Mouse (Mus musculus): ENCODE measurements at regions not wholly inside any gene's neighbourhood (a gene's known extent, or its start where the extent isn't known, plus 50 kb on each side); places are given as distances from the start of the nearest gene placed in this dataset.

- no peak for DNase-seq (ENCODE audit: low spot score)
- intact Hi-C loops (cut with DNase I): no loop called here
These were observed 232.0 kb upstream of the Zic4 start for GRCm38 (mm10) chr9:91130111-91130720.

DNA sequence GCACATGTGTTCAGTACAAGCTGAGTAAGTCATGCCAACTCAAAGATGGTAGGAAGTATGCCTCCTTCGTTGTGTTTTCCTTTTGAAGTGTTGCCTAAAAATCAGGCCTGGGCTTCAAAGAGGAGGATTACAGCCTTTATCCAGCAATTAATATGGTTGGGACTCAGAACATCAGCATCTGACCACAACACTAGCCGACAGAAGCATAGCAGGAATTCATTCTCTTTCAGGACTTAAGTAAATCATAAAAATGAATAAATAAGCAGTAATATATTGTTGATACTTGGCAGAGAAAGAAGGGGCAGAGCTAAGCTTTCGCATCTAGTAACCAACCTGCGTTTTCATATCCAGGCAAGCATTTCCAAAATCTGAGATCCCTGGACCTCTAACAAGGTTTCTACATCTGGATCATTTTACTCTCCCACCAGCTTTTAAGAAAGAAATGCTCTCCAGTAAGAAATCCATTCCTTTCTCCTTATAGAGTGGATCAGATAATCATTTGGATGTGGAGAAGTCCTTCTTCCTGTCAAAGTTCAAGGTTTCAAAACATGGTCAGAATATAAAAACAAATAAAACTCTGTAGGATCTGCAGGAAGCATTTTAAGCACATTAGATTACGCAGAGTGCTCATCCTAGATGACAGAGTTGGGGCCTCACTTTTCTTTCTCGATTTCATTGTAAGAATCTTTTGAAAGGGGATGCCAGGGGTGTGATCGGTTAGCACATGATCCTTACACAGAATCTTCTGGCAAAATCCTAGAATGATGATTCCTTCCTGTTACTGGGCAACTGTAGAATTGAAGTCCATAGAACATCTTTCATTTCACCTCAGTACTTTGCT lies 230.6 kb upstream of the Zic4 start:
- no peak for DNase-seq (ENCODE audit: low spot score)
- intact Hi-C loops (cut with DNase I): no loop called here

DNA sequence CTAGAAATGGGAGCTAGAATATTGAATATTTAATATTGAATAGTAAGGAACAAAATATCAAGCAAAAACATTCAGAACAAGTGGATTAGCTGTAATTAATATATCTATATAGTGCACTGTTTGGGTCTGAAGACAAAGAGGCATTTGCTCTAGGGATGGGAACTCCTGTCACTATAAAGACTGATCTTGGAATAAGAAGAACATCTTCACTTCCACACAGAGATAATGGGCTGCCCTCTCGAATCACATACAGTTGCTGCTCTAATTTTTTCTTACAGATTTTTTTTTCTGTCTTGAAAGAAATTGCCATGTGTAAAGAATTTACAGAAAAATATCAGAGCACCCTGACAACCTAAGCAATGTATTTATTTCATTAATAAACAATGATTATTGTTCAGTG lies 229.7 kb upstream of the Zic4 start:
- DNase-seq (ENCODE audit: low spot score): no peak
- intact Hi-C loops (cut with DNase I): no loop called here

DNA sequence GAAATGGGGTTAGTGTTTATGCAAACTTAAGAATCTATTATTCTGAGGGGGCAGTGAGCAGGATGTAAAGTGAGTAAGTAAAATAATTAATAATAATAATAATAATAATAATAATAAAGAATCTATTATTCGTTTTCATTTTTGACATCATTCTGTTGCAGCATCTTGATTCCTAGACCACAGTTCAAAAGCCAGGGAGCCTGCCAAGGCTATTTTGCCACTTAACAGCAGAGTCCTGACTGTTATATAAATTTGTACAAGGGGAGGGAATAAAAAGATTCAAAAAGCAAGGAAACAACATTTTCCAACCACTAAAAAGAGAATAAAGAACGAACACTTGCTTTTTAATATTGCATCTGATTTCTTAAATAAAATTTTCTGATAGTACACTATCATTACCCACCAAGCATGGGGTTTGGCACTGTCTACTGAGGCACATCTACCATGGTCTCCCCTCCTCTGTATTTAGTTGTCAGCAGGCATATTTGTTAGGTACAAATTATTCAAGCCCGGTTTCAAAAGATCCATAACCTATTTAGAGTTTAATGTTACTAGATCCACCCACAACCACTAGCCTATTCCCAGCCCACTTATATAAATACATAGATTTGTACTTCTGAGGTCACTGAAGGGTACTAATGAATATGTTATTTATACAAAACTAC lies 228.8 kb upstream of the Zic4 start:
- no peak for DNase-seq (ENCODE audit: low spot score)
- intact Hi-C loops (cut with DNase I): no loop called here

DNA sequence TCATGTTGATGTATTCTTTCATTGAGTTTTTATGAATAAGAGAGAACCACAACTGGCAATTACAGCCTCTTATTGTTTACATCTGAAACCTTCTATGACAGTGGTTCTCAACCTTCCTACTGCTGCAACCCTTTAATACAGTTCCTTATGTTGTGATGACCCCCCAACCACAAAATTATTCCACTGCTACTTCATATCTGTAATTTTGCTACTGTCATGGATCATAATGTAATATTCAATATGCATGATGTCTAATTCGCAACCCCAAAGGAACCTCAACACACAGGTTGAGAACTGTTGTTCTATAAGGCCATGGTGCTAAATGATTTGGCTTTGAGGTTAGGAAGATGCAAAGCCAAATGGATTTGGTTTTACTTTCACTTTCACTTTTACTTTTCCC lies 227.9 kb upstream of the Zic4 start:
- intact Hi-C loops (cut with DNase I): no loop called here

GRCm38 (mm10) chr9:91135107-91135506 lies 227.1 kb upstream of the Zic4 start:
- no peak for DNase-seq (ENCODE audit: low spot score)
- intact Hi-C loops (cut with DNase I): no loop called here

More for the DNA sequence above, 227.9 kb upstream of the Zic4 start:
- no peak for DNase-seq (ENCODE audit: low spot score)

GRCm38 (mm10) chr9:91140651-91141050 lies 221.6 kb upstream of the Zic4 start:
- no peak for DNase-seq (ENCODE audit: low spot score)
- intact Hi-C loops (cut with DNase I): no loop called here

GRCm38 (mm10) chr9:91151893-91152292 lies 210.3 kb upstream of the Zic4 start:
- intact Hi-C loops (cut with DNase I): no loop called here
- no peak for DNase-seq (ENCODE audit: low spot score)

DNA sequence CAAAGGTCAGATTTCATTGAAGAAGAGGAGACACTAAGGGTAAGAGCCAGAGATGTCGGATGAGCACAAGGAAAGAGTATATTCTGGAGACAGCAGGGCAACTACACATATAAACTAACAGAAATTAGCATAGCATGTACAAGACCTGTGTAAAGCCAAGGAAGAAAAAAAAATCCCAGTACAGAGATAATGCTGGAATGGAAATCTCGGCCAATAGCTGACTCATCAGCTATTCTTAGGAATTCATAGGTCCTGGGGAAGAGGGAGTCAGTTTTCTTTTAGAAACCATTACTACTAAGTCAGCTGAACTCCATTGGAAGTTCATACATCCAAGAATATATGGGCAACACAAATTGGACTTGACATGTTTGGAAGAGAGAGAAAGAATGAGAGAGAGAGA lies 202.9 kb upstream of the Zic4 start:
- no peak for DNase-seq (ENCODE audit: low spot score)
- intact Hi-C loops (cut with DNase I): no loop called here

GRCm38 (mm10) chr9:91167871-91168270 lies 194.3 kb upstream of the Zic4 start:
- intact Hi-C loops (cut with DNase I): no loop called here

DNA sequence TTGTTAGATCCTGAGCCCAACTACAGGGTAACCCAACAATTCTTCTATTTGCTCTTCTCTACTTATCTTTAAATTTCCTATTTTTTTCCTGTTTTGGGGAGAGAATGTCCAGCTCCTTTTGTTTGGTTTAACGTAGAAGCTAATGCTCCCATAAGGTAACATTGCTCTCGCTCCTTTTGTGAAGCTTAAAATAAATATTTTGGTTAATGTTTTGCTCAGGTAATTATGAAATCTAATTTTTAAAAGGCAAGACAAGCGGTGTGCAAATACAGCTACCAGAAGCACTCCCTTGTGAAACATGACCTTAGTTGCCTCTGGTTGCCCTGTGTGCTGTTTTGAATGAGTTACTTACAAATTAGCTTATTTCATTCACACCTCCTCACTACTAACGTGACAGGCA lies 169.0 kb upstream of the Zic4 start:
- intact Hi-C loops (cut with DNase I): no loop called here
- DNase-seq (ENCODE audit: low spot score): no peak

More at GRCm38 (mm10) chr9:91167871-91168270, 194.3 kb upstream of the Zic4 start:
- DNase-seq (ENCODE audit: low spot score): no peak

- no peak for DNase-seq (ENCODE audit: low spot score)
- intact Hi-C loops (cut with DNase I): no loop called here
These were observed 168.3 kb upstream of the Zic4 start for GRCm38 (mm10) chr9:91193954-91194353.

DNA sequence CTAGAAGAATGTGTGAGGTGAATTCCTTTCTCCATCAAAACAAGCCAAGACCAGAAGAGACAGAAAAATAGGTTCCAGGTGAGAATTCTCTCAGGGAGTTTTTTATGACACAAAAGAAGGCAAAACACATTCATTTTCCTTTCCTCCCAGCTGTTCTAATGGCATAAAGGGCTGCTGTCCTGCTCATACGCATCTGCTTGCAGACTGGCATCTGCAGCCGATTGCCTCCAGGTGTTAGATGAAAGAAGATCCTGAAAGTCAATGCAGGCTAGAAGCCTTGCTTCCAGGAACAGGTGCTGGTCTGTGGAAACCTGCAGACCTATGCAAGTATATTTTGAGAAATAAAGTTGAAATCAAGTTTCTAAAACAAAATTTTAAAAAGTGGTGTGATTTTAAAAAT lies 154.9 kb upstream of the Zic4 start:
- DNase-seq (ENCODE audit: low spot score): no peak
- intact Hi-C loops (cut with DNase I): no loop called here

DNA sequence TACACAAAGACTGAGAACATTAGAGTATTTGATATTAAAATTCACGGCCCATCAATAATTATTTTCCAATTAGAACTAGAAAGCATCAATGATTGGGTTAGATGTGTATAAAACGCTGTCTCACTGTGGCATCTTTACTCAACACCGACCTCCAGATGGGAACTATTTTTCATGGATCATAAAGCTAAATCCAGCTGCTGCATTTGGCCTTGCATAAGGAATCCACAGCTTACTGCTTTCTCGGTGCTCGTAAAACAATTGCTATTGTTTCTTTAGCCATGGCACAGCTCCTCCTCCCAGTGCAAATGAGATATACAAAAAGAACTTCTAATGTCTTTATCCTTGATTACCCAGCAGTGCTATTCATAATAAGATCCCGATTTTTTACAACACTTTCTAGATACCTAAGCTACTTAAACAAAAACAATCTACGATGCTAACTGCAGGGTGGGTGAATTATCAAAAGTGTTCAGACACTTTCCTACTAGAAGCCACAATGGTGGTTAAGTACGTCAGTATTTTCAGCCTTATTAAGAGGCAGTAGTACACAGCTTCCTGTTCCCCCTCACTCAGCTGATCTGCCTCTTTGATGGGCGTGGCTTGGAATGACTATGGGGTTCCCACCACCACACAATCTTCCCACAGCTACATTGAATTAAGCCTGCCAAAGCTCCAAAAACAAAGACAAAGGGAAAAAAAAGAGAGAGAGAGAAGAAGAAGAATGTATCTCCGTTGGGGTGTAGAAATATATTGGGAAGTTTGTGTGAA lies 134.4 kb upstream of the Zic4 start:
- intact Hi-C loops (cut with DNase I): no loop called here
- DNase-seq (ENCODE audit: low spot score): no peak

DNA sequence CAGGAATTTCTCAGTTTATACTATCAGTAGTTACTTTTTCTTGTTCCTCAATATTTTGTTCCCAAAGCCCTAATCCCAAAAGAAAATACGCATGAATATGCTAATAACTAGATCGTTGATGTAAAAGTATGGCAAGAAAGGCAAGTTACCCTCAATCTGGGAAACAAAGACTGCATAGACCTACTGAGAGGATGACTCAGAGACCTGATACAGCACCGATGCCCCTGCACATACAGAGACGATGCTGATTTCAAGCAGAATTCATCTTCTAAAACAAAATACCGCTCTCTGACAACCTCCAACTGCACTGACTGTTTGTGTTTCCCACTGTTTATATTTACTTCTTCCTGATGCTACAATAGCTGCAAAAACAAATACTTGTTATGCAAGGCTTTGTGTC lies 133.7 kb upstream of the Zic4 start:
- intact Hi-C loops (cut with DNase I): no loop called here
- no peak for DNase-seq (ENCODE audit: low spot score)

DNA sequence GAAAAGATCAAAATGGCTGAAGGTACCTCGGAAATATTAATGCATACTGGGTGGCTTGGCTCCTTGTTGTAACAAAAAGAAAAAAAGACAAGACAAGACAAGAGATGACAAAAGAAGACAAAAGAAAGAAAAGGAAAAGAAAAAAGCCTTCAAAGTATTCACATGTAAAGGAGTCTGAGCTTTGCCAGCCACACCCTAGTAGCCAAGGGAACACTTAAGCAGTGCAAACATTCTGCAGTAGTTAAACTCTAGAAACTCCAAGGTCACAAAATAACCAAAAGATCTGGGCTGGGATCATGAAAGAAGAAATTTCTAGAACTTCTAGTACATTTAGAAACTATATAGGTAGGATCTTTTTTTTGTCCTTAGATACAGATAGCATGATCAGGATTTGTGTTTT lies 108.3 kb upstream of the Zic4 start:
- intact Hi-C loops (cut with DNase I): no loop called here
- DNase-seq (ENCODE audit: low spot score): no peak

GRCm38 (mm10) chr9:91291340-91291739 lies 70.9 kb upstream of the Zic4 start:
- intact Hi-C loops (cut with DNase I): loop anchor here (5.0 kb wide), 1 partner anchor 589 kb away; no protein-coding TSS in a partner anchor
- no peak for DNase-seq (ENCODE audit: low spot score)
